In the genomic region with DNA sequence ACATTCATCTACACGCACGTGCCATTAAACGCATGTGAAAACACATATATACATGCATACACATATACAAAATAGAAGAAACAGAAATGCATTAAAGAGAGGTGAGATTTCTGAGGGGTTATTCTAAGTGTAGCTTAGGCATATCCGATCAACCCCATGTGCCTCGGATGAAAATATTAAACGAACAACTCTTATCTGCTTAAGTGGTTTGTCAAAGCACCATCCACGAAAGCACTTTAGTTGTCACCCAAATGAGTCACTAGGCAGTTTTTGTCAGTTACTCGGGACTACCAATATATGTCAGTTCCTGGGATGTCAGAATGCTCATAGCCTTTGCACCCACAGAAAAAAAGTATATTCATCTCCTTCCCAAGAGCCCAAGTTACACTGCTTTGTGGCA, we compare ENCODE assay signal across 15 mouse cellular contexts.
"Had no signal": no experiment of that assay in that cellular context is flagged by ENCODE, and none has a peak within 500 bp of the region (broad histone marks: within the 10 kb centered on the region; RNA-seq: fewer than 3 reads in every experiment).

No protein-coding gene starts in this region.

- H3K9ac ChIP-seq: neural tube, embryonic 12.5 days; neural tube, embryonic 13.5 days; neural tube, embryonic 15.5 days; stomach, embryonic 15.5 days had no signal

- DNase-seq: retina, postnatal 1 day; right cerebral cortex, adult 18-20 months; right cerebral cortex, postnatal 25 days; right cerebral cortex, postnatal 4 days; spleen, adult 18-20 months; thymus, adult 18-20 months; thymus, adult 2 months; thymus, postnatal 14 days; thymus, postnatal 25 days; thymus, postnatal 36 days had no signal

- H3K27ac ChIP-seq: neural tube, embryonic 12.5 days; neural tube, embryonic 13.5 days; neural tube, embryonic 15.5 days; stomach, embryonic 15.5 days; stomach, postnatal 0 days had no signal

- H3K9me3 ChIP-seq: neural tube, embryonic 12.5 days; neural tube, embryonic 13.5 days; neural tube, embryonic 15.5 days; stomach, embryonic 15.5 days had no signal

- H3K4me3 ChIP-seq: neural tube, embryonic 12.5 days; neural tube, embryonic 13.5 days; neural tube, embryonic 15.5 days; stomach, embryonic 15.5 days had no signal

- H3K4me1 ChIP-seq: neural tube, embryonic 12.5 days; stomach, embryonic 15.5 days had no signal

- H3K4me2 ChIP-seq: neural tube, embryonic 12.5 days; neural tube, embryonic 13.5 days; neural tube, embryonic 15.5 days; stomach, embryonic 15.5 days had no signal

- H3K27me3 ChIP-seq: neural tube, embryonic 12.5 days; neural tube, embryonic 13.5 days; neural tube, embryonic 15.5 days; stomach, embryonic 15.5 days had no signal

- H3K36me3 ChIP-seq: neural tube, embryonic 12.5 days; neural tube, embryonic 13.5 days; neural tube, embryonic 15.5 days; stomach, embryonic 15.5 days had no signal
